Mouse (Mus musculus): ENCODE measurements at regions not wholly inside any gene's neighbourhood (a gene's known extent, or its start where the extent isn't known, plus 50 kb on each side); places are given as distances from the start of the nearest gene placed in this dataset.
"Not testable (repeated sequence)": the region's sequence is repeated elsewhere in the genome, so short reads cannot be mapped to it uniquely, and the experiment has no call there.

DNA sequence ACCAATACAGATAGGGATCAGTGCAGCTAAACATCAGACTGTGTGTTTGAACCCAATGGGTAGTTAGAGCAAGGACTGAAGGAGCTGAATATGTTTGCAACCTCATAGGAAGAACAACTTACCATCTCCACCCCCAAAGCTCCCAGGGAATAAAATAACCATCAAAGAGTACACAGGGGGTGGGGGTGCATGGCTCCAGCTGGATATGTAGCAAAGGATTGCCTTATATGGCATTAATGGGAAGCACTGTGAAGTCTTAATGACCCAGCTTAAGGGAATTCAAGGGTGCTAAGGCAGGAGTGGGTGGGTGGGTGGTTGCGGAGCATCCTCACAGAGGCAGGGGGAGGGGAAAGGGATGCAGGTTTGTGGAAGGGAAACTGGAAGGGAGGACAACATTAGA, 404.0 kb upstream of the Gm12887 start:
- in situ Hi-C loops (cut with MboI, MseI) = loop anchor here (25.0 kb wide), 1 partner anchor 164 kb away; no protein-coding TSS in a partner anchor

DNA sequence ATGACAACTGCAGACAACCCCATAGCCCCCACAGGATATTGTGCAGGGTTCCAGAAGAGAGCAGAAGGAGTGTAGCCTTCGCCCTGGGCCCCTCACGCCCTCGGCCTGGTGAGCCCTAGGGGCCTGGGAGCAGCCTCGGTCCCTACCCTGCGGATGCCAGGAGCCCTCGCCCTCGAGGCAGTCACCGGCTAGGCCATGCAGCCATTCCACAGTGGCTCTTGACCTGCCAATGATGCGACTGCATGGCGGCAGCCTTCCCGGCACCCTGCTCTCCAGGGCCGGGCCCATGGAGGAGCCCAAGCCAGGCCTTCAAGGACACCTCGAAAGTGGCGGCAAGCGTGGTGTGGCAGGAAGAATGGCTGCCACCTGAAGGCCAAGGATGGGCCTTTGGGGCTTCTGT, 401.0 kb upstream of the Gm12887 start:
- in situ Hi-C loops (cut with MboI, MseI) = no loop called here

DNA sequence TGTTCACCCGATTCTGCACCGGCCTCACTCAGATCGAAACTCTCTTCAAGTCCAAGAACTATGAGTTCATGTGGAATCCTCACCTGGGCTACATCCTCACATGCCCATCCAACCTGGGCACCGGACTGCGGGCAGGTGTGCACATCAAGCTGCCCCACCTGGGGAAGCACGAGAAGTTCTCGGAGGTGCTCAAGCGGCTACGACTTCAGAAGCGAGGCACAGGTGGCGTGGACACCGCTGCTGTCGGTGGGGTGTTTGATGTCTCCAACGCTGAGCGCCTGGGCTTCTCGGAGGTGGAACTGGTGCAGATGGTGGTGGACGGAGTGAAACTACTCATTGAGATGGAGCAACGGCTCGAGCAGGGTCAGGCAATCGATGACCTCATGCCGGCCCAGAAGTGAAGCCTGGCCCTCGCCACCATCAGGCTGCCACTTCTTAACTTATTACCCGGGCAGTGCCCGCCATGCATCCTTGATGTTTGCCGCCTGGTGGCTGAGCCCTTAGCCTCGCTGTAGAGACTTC, 387.1 kb upstream of the Gm12887 start:
- in situ Hi-C loops (cut with MboI, MseI) = not testable (repeated sequence)

DNA sequence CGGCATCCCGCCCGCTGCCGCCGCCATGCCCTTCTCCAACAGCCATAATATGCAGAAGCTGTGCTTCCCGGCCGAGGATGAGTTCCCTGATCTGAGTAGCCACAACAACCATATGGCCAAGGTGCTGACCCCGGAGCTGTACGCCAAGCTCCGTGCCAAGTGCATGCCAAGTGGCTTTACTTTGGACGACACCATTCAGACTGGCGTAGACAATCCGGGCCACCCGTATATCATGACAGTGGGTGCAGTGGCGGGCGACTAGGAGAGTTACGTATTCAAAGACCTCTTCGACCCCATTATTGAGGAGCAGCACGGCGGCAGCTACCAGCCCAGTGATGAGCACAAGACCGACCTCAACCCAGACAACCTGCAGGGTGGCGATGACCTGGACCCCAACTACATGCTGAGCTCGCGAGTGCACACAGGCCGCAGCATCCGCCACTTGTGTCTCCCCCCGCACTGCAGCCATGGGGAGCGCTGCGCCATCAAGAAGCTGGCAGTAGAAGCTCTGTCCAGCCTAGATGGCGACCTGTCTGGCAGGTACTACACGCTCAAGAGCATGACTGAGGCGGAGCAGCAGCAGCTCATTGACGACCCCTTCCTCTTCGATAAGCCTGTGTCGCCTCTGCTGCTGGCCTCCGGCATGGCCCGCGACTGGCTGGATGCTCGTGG, 386.4 kb upstream of the Gm12887 start:
- in situ Hi-C loops (cut with MboI, MseI) = no loop called here

DNA sequence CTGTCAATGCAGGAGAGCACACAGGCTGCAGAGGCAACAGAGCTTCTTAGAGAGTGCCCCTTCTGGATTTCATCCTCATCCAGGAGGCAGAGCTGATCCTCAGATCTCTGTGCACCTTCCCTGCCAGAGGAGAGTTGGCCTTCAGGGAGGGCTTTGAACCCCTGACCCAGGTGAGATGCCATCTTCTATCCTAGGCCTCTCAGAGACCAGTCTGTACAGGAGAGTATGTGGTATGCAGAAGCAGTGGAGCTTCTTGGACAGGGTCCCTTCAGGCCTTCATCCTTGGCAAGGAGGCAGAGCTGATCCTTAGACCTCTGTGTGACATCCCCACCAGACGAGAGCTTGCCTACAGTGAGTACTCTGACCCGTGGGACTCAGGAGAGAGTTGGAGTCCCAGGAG, 364.8 kb upstream of the Gm12887 start:
- in situ Hi-C loops (cut with MboI, MseI) = no loop called here

DNA sequence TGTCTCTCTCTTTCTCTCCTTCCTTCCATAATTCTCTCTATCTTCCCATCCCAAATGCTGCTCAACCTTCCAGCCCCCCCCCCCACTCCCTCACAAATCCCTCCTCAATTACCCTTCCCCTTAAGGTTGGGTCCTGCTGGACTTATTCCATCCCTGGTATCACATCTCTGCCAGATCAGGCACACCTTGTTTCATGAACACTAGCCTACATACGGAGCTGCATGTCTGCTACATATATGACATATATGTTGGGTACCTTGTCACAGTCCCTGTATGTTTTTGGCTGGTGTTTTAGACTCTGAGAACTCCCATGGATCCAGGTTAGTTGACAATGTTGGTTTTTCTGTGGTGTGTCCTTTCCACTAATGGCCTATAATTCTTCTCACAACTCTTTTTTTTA, 363.5 kb upstream of the Gm12887 start:
- in situ Hi-C loops (cut with MboI, MseI) = no loop called here

DNA sequence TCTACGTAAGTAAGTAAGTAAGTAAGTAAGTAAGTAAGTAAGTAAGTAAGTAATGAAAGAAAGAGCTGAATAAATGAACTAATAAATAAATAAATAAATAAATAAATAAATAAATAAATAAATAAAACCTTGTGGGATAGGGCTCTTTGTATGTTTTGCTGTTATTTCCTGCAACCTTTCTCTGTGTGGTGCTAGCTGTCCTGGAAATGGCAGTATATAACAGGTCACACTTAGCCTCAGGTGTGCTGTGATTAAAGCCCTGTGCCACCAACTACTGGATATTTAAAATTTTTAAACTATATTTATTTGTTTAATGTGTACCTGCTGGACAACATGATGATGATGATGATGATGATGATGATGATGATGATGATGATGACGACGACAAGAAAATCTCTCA, 353.9 kb upstream of the Gm12887 start:
- in situ Hi-C loops (cut with MboI, MseI) = loop anchor here (5.0 kb wide), 1 partner anchor 391 kb away; no protein-coding TSS in a partner anchor

Measured in T-helper 1 cell (primary cell).